Mouse (Mus musculus): ENCODE measurements at regions not wholly inside any gene's neighbourhood (a gene's known extent, or its start where the extent isn't known, plus 50 kb on each side); places are given as distances from the start of the nearest gene placed in this dataset.

DNA sequence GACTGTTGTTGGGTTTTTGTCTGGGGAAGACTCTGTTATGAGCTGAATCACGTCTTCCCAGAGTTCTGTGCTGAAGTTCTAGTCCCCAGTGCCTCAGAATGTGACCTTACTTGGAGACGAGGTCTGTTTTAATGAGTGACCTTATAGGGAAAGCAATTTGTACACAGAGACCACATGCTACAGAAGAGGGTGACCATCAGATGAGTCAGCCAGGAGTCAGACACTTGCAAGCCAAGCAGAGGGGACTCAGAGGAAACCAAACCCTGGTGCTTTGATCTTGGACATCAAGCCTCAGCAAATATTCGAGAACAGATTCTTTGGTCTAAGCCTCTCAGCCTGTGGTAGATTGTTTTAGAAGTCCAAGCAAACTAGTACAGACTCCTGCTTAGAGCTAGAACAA is 409.9 kb downstream of the Fut8 start:
- H3K9ac ChIP-seq (ENCODE audit: low read depth, low read length): no peak overlapping the region
- no peak for TF ChIP-seq CTCF (IDR thresholded peaks at IDR 0.05; ENCODE audit: low read depth)
- WGBS: 57% methylated on average over 3 of the region's 3 CpGs
- H3K9me3 ChIP-seq (ENCODE audit: control insufficient read depth): no peaks in the 10 kb centered on the region
- no peak overlapping the region for H3K4me3 ChIP-seq (ENCODE audit: low read depth, low read length)
- no peak for ATAC-seq
- no peaks in the 10 kb centered on the region for H3K4me1 ChIP-seq (replicated peaks; ENCODE audit: control insufficient read depth, insufficient read depth, low read length)
- H3K27me3 ChIP-seq (replicated peaks; ENCODE audit: control insufficient read depth, insufficient read depth, low read length): no peaks in the 10 kb centered on the region
- no peak overlapping the region for H3K27ac ChIP-seq (ENCODE audit: low read depth, low read length)
- H3K4me2 ChIP-seq (replicated peaks; ENCODE audit: low read depth): no peak overlapping the region
- H3K36me3 ChIP-seq (ENCODE audit: control insufficient read depth, insufficient read depth): no peaks in the 10 kb centered on the region

DNA sequence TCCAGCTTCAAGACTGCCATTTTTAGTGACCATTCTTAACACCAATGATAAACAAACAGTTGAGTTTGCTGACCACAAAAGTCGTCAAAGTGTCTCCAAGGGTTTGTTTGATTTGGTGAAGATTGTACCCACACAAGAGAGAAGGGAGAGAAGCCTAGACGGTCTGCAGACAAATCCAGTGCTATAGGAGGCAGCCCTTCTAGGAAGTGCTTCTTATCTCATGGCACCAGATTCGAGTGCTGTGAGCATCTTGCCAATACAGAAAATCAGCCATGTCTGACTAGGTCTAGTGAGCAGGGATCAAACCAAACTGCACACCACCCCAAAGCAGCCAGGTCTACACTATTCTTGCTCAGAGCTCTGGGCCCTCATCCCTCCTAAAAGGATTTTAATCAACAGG is 416.4 kb downstream of the Fut8 start:
- WGBS: 39% methylated on average over 3 of the region's 3 CpGs
- TF ChIP-seq CTCF (IDR thresholded peaks at IDR 0.05; ENCODE audit: low read depth): no peak
- no peak for ATAC-seq

DNA sequence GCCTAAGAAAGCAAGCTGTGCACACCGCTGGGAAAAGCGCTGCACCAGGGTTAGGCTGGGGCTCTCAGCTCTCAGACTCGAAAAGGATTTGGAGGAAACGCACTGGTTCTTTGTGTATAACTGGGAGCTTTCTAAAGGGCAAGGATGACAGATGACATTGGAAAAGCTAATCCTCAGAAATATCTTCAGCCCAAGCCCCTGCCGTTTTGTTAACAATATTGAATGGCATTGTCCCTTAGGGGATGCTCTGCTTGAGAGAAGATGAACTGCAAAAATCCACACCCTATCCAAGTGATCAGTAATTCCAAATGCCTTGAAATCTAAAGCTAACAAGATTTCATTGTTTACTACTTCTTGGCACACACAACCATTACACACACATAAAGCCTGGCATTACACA is 419.1 kb downstream of the Fut8 start:
- no peak overlapping the region for H3K4me3 ChIP-seq (ENCODE audit: low read depth, low read length)
- no peak for TF ChIP-seq CTCF (IDR thresholded peaks at IDR 0.05; ENCODE audit: low read depth)
- no peak for ATAC-seq
- H3K9me3 ChIP-seq (ENCODE audit: control insufficient read depth): no peaks in the 10 kb centered on the region
- no peak overlapping the region for H3K27ac ChIP-seq (ENCODE audit: low read depth, low read length)
- no peaks in the 10 kb centered on the region for H3K36me3 ChIP-seq (ENCODE audit: control insufficient read depth, insufficient read depth)
- H3K4me1 ChIP-seq (replicated peaks; ENCODE audit: control insufficient read depth, insufficient read depth, low read length): no peaks in the 10 kb centered on the region
- no peak overlapping the region for H3K4me2 ChIP-seq (replicated peaks; ENCODE audit: low read depth)
- H3K9ac ChIP-seq (ENCODE audit: low read depth, low read length): no peak overlapping the region
- 78% methylated on average over 5 of the region's 5 CpGs for WGBS
- no peaks in the 10 kb centered on the region for H3K27me3 ChIP-seq (replicated peaks; ENCODE audit: control insufficient read depth, insufficient read depth, low read length)

More for the DNA sequence above, 416.4 kb downstream of the Fut8 start:
- H3K4me2 ChIP-seq (replicated peaks; ENCODE audit: low read depth): no peak overlapping the region
- no peak overlapping the region for H3K4me3 ChIP-seq (ENCODE audit: low read depth, low read length)
- H3K36me3 ChIP-seq (ENCODE audit: control insufficient read depth, insufficient read depth): no peaks in the 10 kb centered on the region
- H3K9ac ChIP-seq (ENCODE audit: low read depth, low read length): no peak overlapping the region
- H3K27ac ChIP-seq (ENCODE audit: low read depth, low read length): no peak overlapping the region
- no peaks in the 10 kb centered on the region for H3K9me3 ChIP-seq (ENCODE audit: control insufficient read depth)
- H3K4me1 ChIP-seq (replicated peaks; ENCODE audit: control insufficient read depth, insufficient read depth, low read length): no peaks in the 10 kb centered on the region
- H3K27me3 ChIP-seq (replicated peaks; ENCODE audit: control insufficient read depth, insufficient read depth, low read length): no peaks in the 10 kb centered on the region

DNA sequence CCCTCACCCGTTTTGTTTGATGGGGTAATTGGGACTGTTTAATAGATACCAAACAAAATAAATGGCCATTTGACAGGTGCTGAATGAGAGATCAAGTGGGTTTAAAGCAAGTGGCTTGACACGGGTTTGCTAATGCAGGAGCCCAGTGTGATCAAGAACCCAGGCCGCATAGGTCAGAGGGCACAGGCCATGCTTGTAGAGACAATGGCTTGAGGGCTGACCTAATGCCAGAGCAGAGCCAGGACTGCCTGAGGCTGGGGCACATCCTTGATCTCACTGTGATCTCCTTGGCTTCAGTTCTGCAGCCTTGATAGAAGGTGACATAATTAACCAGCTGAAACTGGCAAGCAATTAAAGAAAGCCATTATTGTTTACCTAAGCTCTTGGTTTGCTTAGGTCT is 420.0 kb downstream of the Fut8 start:
- H3K27ac ChIP-seq (ENCODE audit: low read depth, low read length): no peak overlapping the region
- no peak for TF ChIP-seq CTCF (IDR thresholded peaks at IDR 0.05; ENCODE audit: low read depth)
- no peaks in the 10 kb centered on the region for H3K9me3 ChIP-seq (ENCODE audit: control insufficient read depth)
- no peaks in the 10 kb centered on the region for H3K4me1 ChIP-seq (replicated peaks; ENCODE audit: control insufficient read depth, insufficient read depth, low read length)
- no peak overlapping the region for H3K4me3 ChIP-seq (ENCODE audit: low read depth, low read length)
- WGBS: 56% methylated on average over 3 of the region's 3 CpGs
- no peak overlapping the region for H3K9ac ChIP-seq (ENCODE audit: low read depth, low read length)
- no peak for ATAC-seq
- H3K36me3 ChIP-seq (ENCODE audit: control insufficient read depth, insufficient read depth): no peaks in the 10 kb centered on the region
- no peaks in the 10 kb centered on the region for H3K27me3 ChIP-seq (replicated peaks; ENCODE audit: control insufficient read depth, insufficient read depth, low read length)
- no peak overlapping the region for H3K4me2 ChIP-seq (replicated peaks; ENCODE audit: low read depth)

DNA sequence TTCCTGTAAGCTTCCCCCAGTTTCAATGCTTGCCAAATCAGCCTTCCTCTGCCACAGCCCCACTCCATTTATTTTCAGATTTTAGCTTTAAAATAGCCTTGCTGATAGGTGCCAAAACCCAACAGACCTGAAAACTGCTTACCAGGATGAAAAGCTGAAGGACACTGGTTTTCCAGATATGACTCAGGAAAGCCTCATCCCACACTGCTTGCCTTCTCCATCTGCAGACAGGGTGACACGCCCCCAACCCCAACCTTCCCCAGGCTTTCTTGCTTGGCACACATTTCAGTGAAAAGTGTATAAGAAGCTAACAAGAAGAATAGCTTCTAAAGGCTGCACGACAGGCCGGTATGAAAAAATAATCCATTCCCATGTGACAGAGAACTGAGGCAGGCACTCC is 425.3 kb downstream of the Fut8 start:
- Histone ChIP-seq H3K9ac (ENCODE audit: low read depth, low read length) (no peak overlapping the region), H3K36me3 (ENCODE audit: control insufficient read depth, insufficient read depth) (no peaks in the 10 kb centered on the region), H3K4me3 (ENCODE audit: low read depth, low read length) (no peak overlapping the region), H3K4me1 (replicated peaks; ENCODE audit: control insufficient read depth, insufficient read depth, low read length) (no peaks in the 10 kb centered on the region), H3K27me3 (replicated peaks; ENCODE audit: control insufficient read depth, insufficient read depth, low read length) (no peaks in the 10 kb centered on the region), H3K27ac (ENCODE audit: low read depth, low read length) (no peak overlapping the region), H3K9me3 (ENCODE audit: control insufficient read depth) (no peaks in the 10 kb centered on the region), H3K4me2 (replicated peaks; ENCODE audit: low read depth) (no peak overlapping the region)
- 84% methylated on average over 3 of the region's 3 CpGs for WGBS
- no peak for TF ChIP-seq CTCF (IDR thresholded peaks at IDR 0.05; ENCODE audit: low read depth)
- no peak for ATAC-seq

DNA sequence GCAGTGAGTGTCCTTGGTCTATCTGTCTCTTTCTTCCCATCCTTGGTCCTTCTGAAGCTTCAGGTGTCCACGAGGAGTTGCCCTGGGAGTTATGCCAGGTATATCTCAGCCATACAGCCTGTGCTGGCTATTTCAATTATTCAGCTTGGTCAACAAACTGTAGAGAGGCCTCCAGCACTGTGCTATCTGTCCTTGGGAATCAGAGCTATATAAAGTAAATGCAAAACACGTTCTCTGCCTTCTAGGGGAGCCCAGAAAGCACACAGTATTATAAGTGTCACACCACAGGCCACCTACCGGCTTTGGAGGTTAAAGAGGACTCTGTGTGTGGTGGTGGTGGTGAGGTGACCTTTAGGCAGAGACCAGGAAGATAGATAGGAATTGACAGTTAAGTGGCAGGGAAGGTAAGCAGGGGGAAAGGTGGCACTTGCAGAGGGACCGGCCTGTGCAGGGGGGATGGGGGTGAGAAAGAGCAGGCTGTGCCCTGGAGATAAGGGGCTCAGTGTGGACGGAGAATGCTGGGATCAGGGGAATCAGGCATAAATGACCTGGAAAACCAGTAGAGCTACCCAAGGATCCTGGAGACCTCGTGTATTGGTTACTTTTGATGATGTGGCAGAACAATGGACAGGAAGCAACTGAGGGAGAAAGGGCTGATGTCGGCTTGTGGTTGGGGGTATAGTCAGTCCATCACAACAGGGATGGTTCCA is 425.9 kb downstream of the Fut8 start:
- Histone ChIP-seq H3K36me3 (ENCODE audit: control insufficient read depth, insufficient read depth) (no peaks in the 10 kb centered on the region), H3K9me3 (ENCODE audit: control insufficient read depth) (no peaks in the 10 kb centered on the region), H3K27ac (ENCODE audit: low read depth, low read length) (no peak overlapping the region), H3K4me3 (ENCODE audit: low read depth, low read length) (no peak overlapping the region), H3K4me2 (replicated peaks; ENCODE audit: low read depth) (no peak overlapping the region), H3K9ac (ENCODE audit: low read depth, low read length) (no peak overlapping the region), H3K27me3 (replicated peaks; ENCODE audit: control insufficient read depth, insufficient read depth, low read length) (no peaks in the 10 kb centered on the region), H3K4me1 (replicated peaks; ENCODE audit: control insufficient read depth, insufficient read depth, low read length) (no peaks in the 10 kb centered on the region)
- WGBS: 46% methylated on average over 7 of the region's 7 CpGs
- no peak for TF ChIP-seq CTCF (IDR thresholded peaks at IDR 0.05; ENCODE audit: low read depth)
- no peak for ATAC-seq

DNA sequence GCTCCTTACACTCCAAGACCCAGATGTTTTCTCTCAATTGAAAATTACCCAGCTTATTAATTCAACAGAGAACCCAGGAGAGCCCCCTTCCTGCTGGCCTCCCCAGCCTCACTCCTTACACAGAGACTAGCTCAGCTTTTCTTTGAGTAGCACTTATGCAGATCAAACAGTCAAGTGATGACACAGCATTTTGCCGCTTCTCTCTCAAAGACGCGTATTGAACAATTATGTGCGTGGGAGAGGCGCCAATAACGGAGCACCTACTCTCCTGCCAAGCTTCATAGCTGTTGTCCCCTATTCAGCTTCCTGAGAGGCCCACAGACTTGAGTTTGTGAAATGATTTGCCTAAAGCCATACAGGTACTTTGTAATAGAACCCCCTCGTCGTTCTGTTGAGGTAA is 428.5 kb downstream of the Fut8 start:
- no peaks in the 10 kb centered on the region for H3K9me3 ChIP-seq (ENCODE audit: control insufficient read depth)
- no peak for TF ChIP-seq CTCF (IDR thresholded peaks at IDR 0.05; ENCODE audit: low read depth)
- 80% methylated on average over 8 of the region's 8 CpGs for WGBS
- H3K36me3 ChIP-seq (ENCODE audit: control insufficient read depth, insufficient read depth): no peaks in the 10 kb centered on the region
- no peak overlapping the region for H3K9ac ChIP-seq (ENCODE audit: low read depth, low read length)
- H3K4me2 ChIP-seq (replicated peaks; ENCODE audit: low read depth): no peak overlapping the region
- H3K4me1 ChIP-seq (replicated peaks; ENCODE audit: control insufficient read depth, insufficient read depth, low read length): no peaks in the 10 kb centered on the region
- H3K27me3 ChIP-seq (replicated peaks; ENCODE audit: control insufficient read depth, insufficient read depth, low read length): no peaks in the 10 kb centered on the region
- H3K27ac ChIP-seq (ENCODE audit: low read depth, low read length): no peak overlapping the region
- ATAC-seq: no peak
- no peak overlapping the region for H3K4me3 ChIP-seq (ENCODE audit: low read depth, low read length)
